ENCODE assay signal across 19 mouse cellular contexts in genomic region chr3:120175632-120176031, GRCm38 (mm10).
DNase-seq lines count a peak whose midpoint lies in the region; ATAC-seq and TF ChIP-seq lines count a peak whose summit lies in the region.
"Had no signal": no experiment of that assay in that cellular context is flagged by ENCODE, and none has a peak within 500 bp of the region (broad histone marks: within the 10 kb centered on the region; RNA-seq: fewer than 3 reads in every experiment).

No protein-coding gene starts in this region.

- no peak overlapping the region for H3K27ac ChIP-seq in lung, embryonic 16.5 days (ENCODE audit: low read length)
- H3K27ac ChIP-seq: heart, embryonic 15.5 days; hindbrain, embryonic 13.5 days; intestine, embryonic 15.5 days; liver, embryonic 12.5 days; neural tube, embryonic 12.5 days had no signal

- H3K36me3 ChIP-seq in lung, embryonic 16.5 days (ENCODE audit: control insufficient read depth, insufficient read depth, low read length): no peaks in the 10 kb centered on the region
- H3K36me3 ChIP-seq: heart, embryonic 15.5 days; hindbrain, embryonic 13.5 days; intestine, embryonic 15.5 days; liver, embryonic 12.5 days; neural tube, embryonic 12.5 days had no signal

- H3K9me3 ChIP-seq in lung, embryonic 16.5 days (ENCODE audit: control insufficient read depth, low read length): no peaks in the 10 kb centered on the region
- H3K9me3 ChIP-seq: heart, embryonic 15.5 days; hindbrain, embryonic 13.5 days; intestine, embryonic 15.5 days; liver, embryonic 12.5 days; neural tube, embryonic 12.5 days had no signal

- 19% methylated on average over 2 of the region's 2 CpGs for WGBS in lung, embryonic 16.5 days
- WGBS in lung, adult 2 months: 28% methylated on average over 2 of the region's 2 CpGs

- no peaks in the 10 kb centered on the region for H3K27me3 ChIP-seq in lung, embryonic 16.5 days (ENCODE audit: control insufficient read depth, insufficient read depth, low read depth, low read length)
- H3K27me3 ChIP-seq: heart, embryonic 15.5 days; hindbrain, embryonic 13.5 days; intestine, embryonic 15.5 days; liver, embryonic 12.5 days; neural tube, embryonic 12.5 days had no signal

- H3K4me1 ChIP-seq in lung, embryonic 16.5 days (replicated peaks; ENCODE audit: control insufficient read depth, insufficient read depth, low read length): 0 out of 2 replicates have a peak, but pooled peaks cover 2% of the 10 kb centered on the region
- H3K4me1 ChIP-seq in lung, adult 2 months (ENCODE audit: control insufficient read depth, insufficient read depth, low read length): no peaks in the 10 kb centered on the region
- H3K4me1 ChIP-seq: heart, embryonic 15.5 days; hindbrain, embryonic 13.5 days; intestine, embryonic 15.5 days; liver, embryonic 12.5 days; neural tube, embryonic 12.5 days had no signal

- no peak overlapping the region for H3K4me3 ChIP-seq in lung, embryonic 16.5 days (ENCODE audit: low read length)
- H3K4me3 ChIP-seq in lung, adult 2 months (replicated peaks; ENCODE audit: extremely low read depth, low read depth, low read length): no peak overlapping the region
- H3K4me3 ChIP-seq: erythroblast, embryonic 14.5 days; heart, embryonic 15.5 days; hindbrain, embryonic 13.5 days; intestine, embryonic 15.5 days; liver, embryonic 12.5 days; neural tube, embryonic 12.5 days had no signal

- peak; percentile 5 to 61 for DNase-seq in frontal cortex, adult 2 months (ENCODE audit: extremely low spot score in 1 of 2, low spot score in 1 of 2)
- DNase-seq in frontal cortex, postnatal 14 days (ENCODE audit: low spot score in 2 of 2): no peak
- DNase-seq in lung, adult 2 months: no peak
- DNase-seq in NIH3T3 (ENCODE audit: low read depth): peak; percentile 97
- DNase-seq in lung, postnatal 25 days (ENCODE audit: low spot score): peak; percentile 3
- no peak for DNase-seq in gastrocnemius, adult 18-20 months (ENCODE audit: low spot score)
- DNase-seq in gastrocnemius, adult 8-10 months (ENCODE audit: low spot score in 2 of 2): no peak
- DNase-seq: cerebellum, adult 9-10 months; forebrain, postnatal 0 days; thymus, postnatal 25 days had no signal

- TF ChIP-seq CTCF in lung, adult 2 months (IDR thresholded peaks at IDR 0.05; ENCODE audit: insufficient read depth, low read length): no peak

- no peak for TF ChIP-seq POLR2A in lung, adult 2 months (IDR thresholded peaks at IDR 0.05; ENCODE audit: borderline replicate concordance, extremely low read depth, low read depth, low read length)

- no peak overlapping the region for H3K9ac ChIP-seq in lung, embryonic 16.5 days (ENCODE audit: low read length)
- H3K9ac ChIP-seq: forebrain, postnatal 0 days; heart, embryonic 15.5 days; hindbrain, embryonic 13.5 days; intestine, embryonic 15.5 days; liver, embryonic 12.5 days; neural tube, embryonic 12.5 days had no signal

- H3K4me2 ChIP-seq in lung, embryonic 16.5 days (ENCODE audit: low read depth, low read length): no peak overlapping the region
- H3K4me2 ChIP-seq: heart, embryonic 15.5 days; hindbrain, embryonic 13.5 days; intestine, embryonic 15.5 days; liver, embryonic 12.5 days; neural tube, embryonic 12.5 days had no signal

- ATAC-seq in lung, embryonic 16.5 days (ENCODE audit: low read depth): peak; percentile 83
- ATAC-seq: CD4-positive, CD25-positive, alpha-beta regulatory T cell, adult 4 months; forebrain, postnatal 0 days; intestine, embryonic 15.5 days; liver, embryonic 12.5 days; midbrain, embryonic 16.5 days had no signal

Comparison
In these comparisons a context has a peak if more than half of its experiments do, and no peak if none do; other contexts are left out.
1. DNase-seq: peak in frontal cortex, adult 2 months (2 of 2), NIH3T3 (single experiment) and lung, postnatal 25 days (single experiment); none in frontal cortex, postnatal 14 days (0 of 2), lung, adult 2 months (single experiment), gastrocnemius, adult 18-20 months (single experiment) and gastrocnemius, adult 8-10 months (0 of 2).